Mouse (Mus musculus) granulocyte monocyte progenitor cell, adult 5-6 weeks (primary cell): ENCODE results near the gene Zswim7. TPM values are rescaled to one million over a fixed set of nuclear protein-coding genes. Genes with fewer than 3 reads are reported as not detected.

Experiments
- ATAC-seq: replicated peaks from 2 replicates; pipeline ENCODE4 v1.8.0; 2016; ENCODE audit warnings: mild to moderate bottlenecking, moderate TSS enrichment, inconsistent platforms; ENCODE audit not compliant: poor library complexity, severe bottlenecking
- total RNA-seq, 2 experiments: library from RNA; stranded (forward) in 1 of 2; stranded (reverse) in 1 of 2; fragments of 200-712, 200-1000 nt in 1 of 2; fragments of >200 nt in 1 of 2; fragmentation: Nextera tagmentation in 1 of 2; gene quantifications; 2 replicates each; pipeline ENCODE4 v1.2.3; 2014 to 2017

The Zswim7 gene
- total RNA-seq, 2 experiments from 2014 or later, result 6.2 to 14.1 TPM

DNA sequence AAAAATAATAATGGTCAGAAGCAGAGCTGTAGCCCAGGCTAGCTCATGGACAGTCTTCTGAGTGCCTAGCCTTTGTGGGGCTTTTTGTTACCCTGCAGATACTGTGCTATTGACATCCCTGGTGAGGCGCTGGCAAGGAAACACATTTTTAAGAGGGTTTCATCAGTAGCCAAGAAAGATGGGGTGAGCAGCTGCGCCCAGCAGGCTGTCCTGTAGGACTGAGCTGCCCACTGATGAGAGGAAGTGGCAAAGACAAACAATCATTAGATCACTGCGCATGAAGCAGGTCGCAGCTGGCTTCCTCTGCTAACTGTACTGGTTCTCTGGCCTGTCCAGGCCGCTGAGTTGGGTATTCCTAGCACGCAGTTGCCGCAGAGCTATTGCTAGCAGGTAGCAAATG, 17.6 kb downstream of the Zswim7 start:
- ATAC-seq, result no peak

DNA sequence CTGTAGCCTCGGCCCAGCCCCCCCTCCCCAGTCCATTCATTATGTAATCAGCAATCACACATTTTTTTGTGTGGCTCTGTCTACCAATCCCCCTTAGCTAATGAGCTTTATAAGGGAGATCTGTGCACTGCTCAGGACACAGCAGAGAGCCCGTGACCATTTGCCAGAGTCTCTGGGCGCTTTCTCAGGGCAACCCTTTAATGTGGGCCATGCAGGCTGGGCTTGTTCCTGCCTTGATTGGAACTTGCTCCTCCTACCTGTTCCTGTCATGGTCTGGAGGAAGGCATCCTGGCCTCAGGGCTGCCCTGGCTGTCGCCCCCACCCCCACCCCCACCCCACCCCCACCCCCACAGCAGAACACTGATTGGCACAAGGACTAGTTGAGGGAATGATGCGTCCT, 22.0 kb downstream of the Zswim7 start:
- no peak for ATAC-seq

DNA sequence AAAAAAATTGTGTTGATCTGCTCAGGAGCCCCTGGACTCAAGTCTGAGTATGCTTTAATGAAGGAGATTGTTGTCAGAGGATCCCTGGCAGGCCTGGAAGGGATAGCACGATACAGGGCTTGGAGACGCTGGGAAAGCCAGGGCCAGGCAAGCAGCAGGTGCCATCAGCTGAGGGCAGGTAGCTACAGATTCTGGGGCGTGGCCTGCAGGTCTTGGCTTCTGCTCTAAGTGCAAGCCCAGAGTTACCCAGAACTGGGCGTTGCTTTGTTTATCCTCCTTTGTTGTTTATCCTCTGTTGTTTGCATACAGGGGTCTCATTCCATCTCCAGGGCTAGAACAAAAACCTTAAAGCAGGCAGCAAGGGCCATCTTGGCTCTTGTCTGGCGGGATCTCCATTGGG, 27.8 kb downstream of the Zswim7 start:
- no peak for ATAC-seq

DNA sequence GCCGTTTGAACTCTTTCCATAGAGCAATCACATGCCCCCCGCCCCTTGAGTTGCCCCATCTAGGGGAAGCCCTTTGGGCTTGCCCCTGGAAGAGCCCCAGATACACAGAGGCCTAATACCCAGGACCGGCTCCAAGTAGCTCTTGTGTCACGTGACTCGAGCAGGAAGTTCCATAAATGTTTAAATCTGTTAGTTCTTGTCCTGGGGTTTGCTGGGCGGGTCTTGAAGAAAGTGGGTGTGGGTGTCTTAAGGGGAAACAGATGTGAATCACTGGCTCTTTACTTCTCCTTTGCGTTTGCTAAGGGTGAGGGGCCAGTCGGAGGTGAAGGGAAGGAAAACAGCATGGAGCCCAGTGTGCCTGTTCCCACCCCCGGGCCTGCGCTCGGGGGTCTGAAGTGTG, 30.1 kb downstream of the Zswim7 start:
- peak; percentile 74 for ATAC-seq

DNA sequence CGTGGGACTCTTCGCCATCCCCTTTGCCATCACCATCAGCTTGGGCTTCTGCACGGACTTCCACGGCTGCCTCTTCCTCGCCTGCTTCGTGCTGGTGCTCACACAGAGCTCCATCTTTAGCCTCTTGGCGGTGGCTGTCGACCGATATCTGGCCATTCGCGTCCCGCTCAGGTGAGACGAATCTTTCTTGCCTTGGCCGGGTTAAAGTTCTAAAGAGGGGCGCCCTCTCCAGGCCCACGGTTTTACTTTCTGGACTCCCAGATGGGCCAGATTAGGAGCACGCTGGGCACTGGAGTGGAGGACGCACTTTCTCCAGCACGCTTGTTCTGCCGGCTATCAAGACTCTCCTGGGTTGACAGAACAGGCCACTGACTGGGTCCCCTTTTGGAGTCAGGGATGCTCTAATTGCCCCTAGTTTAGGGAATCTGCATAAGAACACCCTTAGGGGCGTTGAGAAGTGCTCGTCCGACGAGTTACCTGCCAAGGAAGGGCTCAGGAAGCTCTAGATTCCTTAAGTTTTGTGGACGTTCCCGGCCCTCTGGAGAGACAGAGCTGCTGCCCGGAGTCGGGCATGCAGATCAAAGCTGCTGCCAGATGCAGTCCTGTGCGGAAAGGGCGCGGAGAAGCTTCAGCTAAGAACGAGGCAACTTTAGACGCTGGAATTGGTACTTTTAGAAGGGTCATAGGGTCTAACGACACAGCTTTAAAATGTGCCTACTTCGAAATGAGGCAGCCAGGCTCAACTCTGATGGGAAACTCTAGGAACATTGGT, 31.7 kb downstream of the Zswim7 start:
- no peak for ATAC-seq

DNA sequence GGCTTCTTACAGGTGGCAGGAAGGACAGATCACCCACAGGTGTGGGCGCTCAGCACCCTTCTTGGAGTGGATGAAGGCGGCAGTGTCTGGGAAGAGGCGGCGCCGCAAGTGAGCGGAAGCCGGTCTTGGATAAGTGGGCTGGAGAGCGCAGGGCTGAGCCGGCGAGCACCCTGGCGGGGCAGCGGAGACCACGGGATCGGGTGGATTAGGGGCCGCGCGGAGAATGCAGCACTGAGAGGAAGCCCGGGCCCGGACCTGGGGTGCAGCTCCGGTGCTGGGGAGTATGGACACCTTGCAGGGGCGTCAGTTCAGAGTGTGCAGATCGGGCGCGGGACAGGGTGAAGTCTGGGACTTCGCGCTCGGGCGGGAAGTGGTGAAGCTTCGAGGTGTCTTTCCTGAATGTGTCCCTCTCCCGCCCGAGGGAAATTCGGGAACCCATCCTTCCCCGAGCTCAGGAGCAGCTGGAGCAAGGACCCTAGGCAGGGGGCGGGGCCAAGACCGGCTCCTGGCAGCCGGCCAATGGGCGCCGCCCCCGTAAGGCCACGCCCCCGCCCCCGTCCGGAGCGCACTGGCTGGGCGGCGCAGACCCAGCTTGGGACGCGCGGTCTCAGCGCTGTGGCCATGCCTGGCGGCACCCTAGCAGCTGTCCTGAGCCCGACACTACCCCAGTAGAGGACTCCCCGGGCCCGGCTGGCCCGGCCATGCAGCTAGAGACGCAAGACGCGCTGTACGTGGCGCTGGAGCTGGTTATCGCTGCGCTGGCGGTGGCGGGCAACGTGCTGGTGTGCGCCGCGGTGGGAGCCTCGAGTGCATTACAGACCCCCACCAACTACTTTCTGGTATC, 32.6 kb downstream of the Zswim7 start, which contains the start of gene Adora2b:
Gene Adora2b (plus strand): TSS at position 584 of the 844 bp plus-strand sequence.
- peak; percentile 38 for ATAC-seq

DNA sequence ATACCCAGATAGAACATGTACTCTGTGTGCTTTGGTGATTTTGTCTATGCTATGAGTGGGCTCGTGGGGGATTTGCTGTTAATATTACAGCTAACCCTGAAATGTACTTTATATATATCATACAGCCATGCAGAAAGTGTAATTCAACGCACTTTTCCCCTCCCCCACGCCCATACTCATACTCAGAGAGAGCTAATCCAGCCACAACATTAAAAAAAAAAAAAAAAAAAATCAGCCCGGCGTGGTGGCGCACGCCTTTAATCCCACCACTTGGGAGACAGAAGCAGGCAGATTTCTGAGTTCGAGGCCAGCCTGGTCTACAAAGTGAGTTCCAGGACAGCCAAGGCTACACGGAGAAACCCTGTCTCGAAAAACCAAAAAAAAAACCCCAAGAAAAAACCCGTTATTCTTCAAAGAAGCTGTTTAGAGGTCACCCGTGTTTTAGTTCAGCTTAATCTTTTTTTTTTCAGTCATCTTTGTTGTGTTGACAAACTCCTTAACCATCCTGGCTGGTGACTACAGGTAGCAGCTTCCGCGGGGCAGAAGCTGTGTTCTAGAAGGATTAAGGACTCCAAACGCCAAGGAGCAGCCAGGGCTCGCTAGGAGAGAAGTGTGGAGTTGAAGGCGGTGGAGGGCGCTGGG, 33.3 kb downstream of the Zswim7 start:
- no peak for ATAC-seq

DNA sequence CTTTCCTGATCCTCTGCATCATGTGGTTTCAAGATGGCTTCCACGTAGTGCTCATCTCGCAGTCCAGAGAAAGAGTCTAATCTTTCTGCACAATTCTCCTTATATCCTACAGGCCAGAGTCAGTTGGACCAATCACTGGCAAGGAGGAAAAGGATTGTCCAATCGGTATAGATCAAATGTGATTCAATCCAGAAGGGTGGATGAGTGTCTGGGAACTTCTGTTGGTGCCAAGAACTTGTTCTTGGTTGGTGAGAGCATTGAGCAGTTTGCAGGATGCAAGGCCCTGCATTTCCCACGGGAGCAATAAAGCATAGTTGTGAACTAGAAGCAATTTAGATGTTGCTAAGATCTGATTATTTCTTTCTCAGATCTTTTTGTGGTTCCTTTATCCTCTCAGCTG, 36.7 kb downstream of the Zswim7 start:
- no peak for ATAC-seq

DNA sequence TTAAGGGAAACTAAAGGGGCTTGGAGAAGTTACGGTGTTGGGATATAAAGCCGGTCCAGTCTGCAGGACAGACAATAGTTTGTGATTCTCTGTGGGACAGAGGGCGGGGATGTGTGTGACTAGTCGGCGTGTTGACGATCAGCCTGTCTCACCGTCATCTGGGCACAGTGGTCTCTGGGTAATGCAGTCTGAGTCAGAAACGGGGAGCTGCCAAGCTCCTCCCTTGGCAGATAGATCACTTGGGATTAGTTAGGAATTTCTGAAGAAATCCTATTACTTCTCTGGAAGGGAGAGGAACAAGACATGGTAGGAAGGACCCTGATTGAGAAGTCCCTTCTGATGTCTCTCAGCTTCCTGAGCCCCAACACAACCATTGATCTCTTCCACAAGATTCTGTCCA, 37.3 kb downstream of the Zswim7 start:
- ATAC-seq, result no peak

DNA sequence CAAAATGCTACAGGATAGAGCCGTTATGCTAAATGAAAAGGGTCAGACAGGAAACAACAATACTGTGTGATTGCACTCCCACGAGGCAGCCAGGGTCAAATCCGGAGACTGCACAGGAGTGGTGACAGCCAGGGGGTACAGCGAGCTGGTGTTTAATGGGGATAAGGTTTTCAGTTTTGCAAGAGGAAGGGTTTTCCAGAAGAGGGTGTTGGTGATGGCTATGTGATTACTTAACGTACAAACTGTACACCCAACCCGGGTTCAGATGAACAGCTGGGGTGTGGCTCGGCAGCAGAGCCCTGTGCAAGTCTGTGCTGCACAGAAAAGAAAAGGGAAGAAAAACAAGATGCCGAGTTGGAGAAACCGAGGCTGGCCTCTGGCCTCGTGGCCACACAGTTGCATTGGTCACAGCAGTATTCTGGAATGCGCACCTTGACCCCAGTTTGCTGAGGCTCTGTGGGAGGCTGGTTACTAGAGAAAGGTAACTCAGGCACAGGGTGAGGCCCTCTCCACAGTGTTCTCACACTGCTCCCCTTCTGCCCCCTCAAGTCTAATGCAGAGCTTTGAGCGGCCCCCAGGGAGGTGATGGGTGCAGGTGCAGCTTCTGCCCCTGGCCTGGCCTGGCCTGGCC, 40.4 kb downstream of the Zswim7 start:
- peak; percentile 71 for ATAC-seq

DNA sequence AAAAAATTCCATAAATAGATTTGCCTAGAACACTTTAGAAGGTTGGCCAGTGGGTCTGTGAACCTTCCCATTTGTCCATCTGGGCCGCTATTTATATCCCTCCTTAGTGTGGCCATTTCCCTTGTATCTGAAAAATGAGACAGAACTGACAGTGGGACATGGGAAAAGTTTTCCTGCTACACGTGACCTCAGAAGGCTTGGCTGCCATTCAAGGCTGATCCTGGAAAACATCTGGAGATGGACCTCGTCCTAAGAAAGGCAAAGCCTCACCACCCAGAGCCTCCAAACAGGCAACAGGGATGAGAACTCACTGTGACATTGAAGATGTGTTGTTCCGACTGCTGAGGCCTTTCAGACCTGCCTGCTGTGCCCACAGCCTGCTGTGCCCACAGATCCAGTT, 56.4 kb downstream of the Zswim7 start:
- ATAC-seq, result no peak

DNA sequence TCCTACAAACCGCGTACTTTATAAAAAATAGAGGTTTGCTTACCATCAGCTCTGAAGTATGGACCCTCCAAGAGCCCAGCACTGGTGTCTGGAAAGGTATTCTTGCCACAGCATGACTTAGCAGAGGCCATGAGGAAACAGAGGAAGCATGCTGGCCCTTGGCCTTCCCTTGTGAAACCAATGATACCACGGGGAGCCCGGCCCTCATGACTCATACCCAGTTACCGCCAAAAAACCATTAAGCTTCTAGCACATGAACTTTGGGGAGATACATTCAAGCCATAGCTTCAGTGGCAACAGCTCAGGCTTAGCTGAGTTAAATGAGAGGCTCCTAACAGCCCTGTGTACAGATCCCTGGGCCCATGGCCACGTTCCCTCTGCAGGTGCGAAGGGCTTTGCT, 57.2 kb downstream of the Zswim7 start:
- peak; percentile 95 for ATAC-seq

DNA sequence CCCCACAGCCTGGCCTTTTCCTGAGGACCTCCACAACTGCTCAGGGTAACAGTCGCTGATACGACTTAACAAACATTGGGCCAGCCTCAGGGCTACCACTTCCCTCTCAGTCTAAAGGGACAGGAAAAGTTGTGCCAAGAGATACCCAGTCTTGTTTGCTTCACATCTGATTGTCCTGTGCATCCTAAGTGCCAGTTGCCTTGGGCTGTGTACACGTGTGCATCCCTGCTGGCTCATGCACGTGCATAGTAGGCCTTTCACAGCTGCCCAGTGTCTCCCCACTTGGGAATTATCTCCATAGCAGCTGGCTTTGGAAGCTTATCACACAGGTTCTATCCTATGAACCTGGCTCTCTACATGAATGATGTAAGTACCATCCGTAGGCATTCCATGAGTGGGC, 57.8 kb downstream of the Zswim7 start:
- peak; percentile 18 for ATAC-seq

DNA sequence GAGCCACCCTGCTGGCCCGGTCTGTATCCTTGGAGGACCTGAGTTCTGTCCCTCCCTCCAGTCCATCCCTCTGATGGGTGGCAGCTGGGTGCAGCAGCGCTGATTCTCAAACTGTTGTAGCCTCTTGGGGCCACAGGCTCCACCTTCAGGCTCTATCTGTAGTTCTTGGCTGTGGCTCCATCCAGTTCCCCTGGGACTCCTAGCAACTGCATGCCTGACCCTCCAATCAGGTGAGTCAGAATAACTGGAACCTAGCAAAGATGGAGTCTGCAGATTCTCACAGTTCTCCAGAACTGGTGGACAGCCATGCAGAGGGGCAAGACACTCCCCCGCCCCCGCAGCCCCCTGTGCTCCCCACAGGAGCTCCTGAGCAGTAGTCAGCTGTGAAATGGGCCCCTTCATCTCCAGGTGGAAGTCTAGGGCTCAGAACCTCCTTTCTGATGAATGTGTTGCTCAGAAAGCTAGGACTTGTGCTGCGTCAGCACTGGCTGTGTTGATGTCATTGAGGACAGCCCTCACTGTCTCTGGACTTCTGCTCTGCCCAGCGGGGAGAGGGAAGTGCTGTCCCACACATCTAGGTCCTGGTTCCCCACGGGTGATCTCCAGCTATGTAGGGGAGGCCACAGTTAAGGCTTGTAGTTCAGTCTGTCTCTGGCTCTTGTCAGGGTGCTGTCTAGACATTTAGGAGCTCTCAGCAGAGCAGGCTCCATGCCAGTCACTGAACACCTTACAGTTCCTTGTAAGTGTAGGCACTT, 60.2 kb downstream of the Zswim7 start:
- ATAC-seq, result peak; percentile 34

DNA sequence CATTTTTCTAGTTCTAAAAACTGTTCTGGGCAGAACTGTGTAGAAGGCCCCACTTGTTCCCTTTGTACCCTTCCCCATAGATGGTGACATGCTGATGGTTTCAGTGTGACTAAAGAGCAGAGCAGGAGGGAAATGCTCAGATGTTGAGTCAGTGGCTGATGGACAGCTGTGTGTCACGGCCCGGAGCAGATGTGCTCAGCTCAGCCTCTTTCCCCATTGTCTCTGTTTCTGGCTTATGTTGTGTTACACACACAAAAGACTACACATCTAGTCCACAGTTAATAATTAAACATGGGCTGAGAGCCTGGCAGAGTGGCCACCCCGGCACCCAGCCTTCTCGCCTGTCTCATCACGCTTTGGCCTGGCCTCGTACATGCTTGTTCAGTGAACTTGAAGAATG, 63.4 kb downstream of the Zswim7 start:
- ATAC-seq, result peak; percentile 26; the same call in 1 of the 2 replicates

Other genes with a start within 250 kb of the Zswim7 start
- 0.79 and 1.0 TPM in 2 replicates for gene Adora2b, start 32.4 kb downstream of the Zswim7 start, total RNA-seq (2014; fragmentation: Nextera tagmentation)
- 0.26 and 0.46 TPM in 2 replicates for gene Adora2b, start 32.4 kb downstream of the Zswim7 start, total RNA-seq (2017)
- 15.7 and 15.8 TPM in 2 replicates for gene Ttc19, start 98 bp upstream of the Zswim7 start, total RNA-seq (2014; fragmentation: Nextera tagmentation)
- gene Ttc19, start 98 bp upstream of the Zswim7 start, total RNA-seq (2017), result 15.8 and 16.5 TPM in 2 replicates
- gene Pigl, start 177.1 kb upstream of the Zswim7 start, total RNA-seq (2014; fragmentation: Nextera tagmentation), result 4.7 and 12.2 TPM in 2 replicates
- 2.5 and 3.6 TPM in 2 replicates for gene Pigl, start 177.1 kb upstream of the Zswim7 start, total RNA-seq (2017)
- 289 and 349 TPM in 2 replicates for gene Ncor1, start 177.2 kb upstream of the Zswim7 start, total RNA-seq (2014; fragmentation: Nextera tagmentation)
- 267 and 271 TPM in 2 replicates for gene Ncor1, start 177.2 kb upstream of the Zswim7 start, total RNA-seq (2017)